ENCODE assay signal across 22 mouse cellular contexts in genomic region chr10:26811342-26811741, GRCm38 (mm10). TPM values are rescaled to one million over a fixed set of nuclear protein-coding genes. Genes with fewer than 3 reads are reported as not detected.
A peak's percentile ranks its signal among the peaks of the same experiment; 100 is the strongest.
DNase-seq lines count a peak whose midpoint lies in the region; ATAC-seq and TF ChIP-seq lines count a peak whose summit lies in the region.
"Had no signal": no experiment of that assay in that cellular context is flagged by ENCODE, and none has a peak within 500 bp of the region (broad histone marks: within the 10 kb centered on the region; RNA-seq: fewer than 3 reads in every experiment).

No protein-coding gene starts in this region.

- 0 out of 2 replicates have a peak, but pooled peaks cover 5% of the 10 kb centered on the region for H3K36me3 ChIP-seq in heart, postnatal 0 days (replicated peaks; ENCODE audit: control insufficient read depth, insufficient read depth, low read length)
- H3K36me3 ChIP-seq in lung, embryonic 16.5 days (ENCODE audit: control insufficient read depth, insufficient read depth, low read length) = no peaks in the 10 kb centered on the region
- H3K36me3 ChIP-seq in intestine, embryonic 16.5 days (ENCODE audit: control insufficient read depth, insufficient read depth, low read length) = no peaks in the 10 kb centered on the region
- H3K36me3 ChIP-seq: embryonic facial prominence, embryonic 10.5 days; heart, embryonic 10.5 days; hindbrain, embryonic 12.5 days had no signal

- 63% methylated on average over 4 of the region's 4 CpGs for WGBS in heart, postnatal 0 days
- 29% methylated on average over 4 of the region's 4 CpGs for WGBS in lung, embryonic 16.5 days
- 39% methylated on average over 4 of the region's 4 CpGs for WGBS in intestine, embryonic 16.5 days

- intact Hi-C loops in heart, postnatal 10 days (cut with DNase I) = no loop called here

- H3K4me2 ChIP-seq in heart, postnatal 0 days (ENCODE audit: low read depth, low read length) = no peak overlapping the region
- H3K4me2 ChIP-seq in lung, embryonic 16.5 days (ENCODE audit: low read depth, low read length) = no peak overlapping the region
- H3K4me2 ChIP-seq in intestine, embryonic 16.5 days (ENCODE audit: low read depth, low read length) = no peak overlapping the region
- H3K4me2 ChIP-seq: forebrain, embryonic 13.5 days; hindbrain, embryonic 12.5 days had no signal

- no peaks in the 10 kb centered on the region for H3K27me3 ChIP-seq in heart, postnatal 0 days (ENCODE audit: control insufficient read depth, insufficient read depth, low read length)
- no peaks in the 10 kb centered on the region for H3K27me3 ChIP-seq in lung, embryonic 16.5 days (ENCODE audit: control insufficient read depth, insufficient read depth, low read depth, low read length)
- H3K27me3 ChIP-seq in intestine, embryonic 16.5 days (replicated peaks; ENCODE audit: control insufficient read depth, insufficient read depth, low read length) = no peaks in the 10 kb centered on the region
- H3K27me3 ChIP-seq: CH12.LX; forebrain, embryonic 13.5 days; hindbrain, embryonic 12.5 days; Patski had no signal

- no peak for TF ChIP-seq CTCF in heart, postnatal 0 days (IDR thresholded peaks at IDR 0.05; ENCODE audit: low read depth)

- no peak overlapping the region for H3K9ac ChIP-seq in heart, postnatal 0 days (replicated peaks; ENCODE audit: low read depth, low read length)
- H3K9ac ChIP-seq in lung, embryonic 16.5 days (ENCODE audit: low read length) = no peak overlapping the region
- H3K9ac ChIP-seq in intestine, embryonic 16.5 days (ENCODE audit: low read depth, low read length) = no peak overlapping the region
- H3K9ac ChIP-seq: forebrain, embryonic 13.5 days; forebrain, postnatal 0 days; hindbrain, embryonic 12.5 days had no signal

- DNase-seq in heart, postnatal 0 days (ENCODE audit: low spot score) = no peak
- no peak for DNase-seq in heart, postnatal 10 days
- no peak for DNase-seq in lung, postnatal 36 days
- DNase-seq in c-Kit-positive CD71-positive TER-119-positive erythroid progenitor cells, embryonic 14.5 days (ENCODE audit: low spot score) = no peak
- DNase-seq: adrenal gland, postnatal 14 days; cerebellum, adult 18-20 months; cerebellum, adult 9-11 months; cerebellum, postnatal 36 days; forebrain, postnatal 0 days; gastrocnemius, postnatal 10 days; heart, adult 18-20 months; heart, postnatal 36 days had no signal

- H3K4me3 ChIP-seq in heart, postnatal 0 days (ENCODE audit: low read depth, low read length) = no peak overlapping the region
- H3K4me3 ChIP-seq in lung, embryonic 16.5 days (ENCODE audit: low read length) = no peak overlapping the region
- H3K4me3 ChIP-seq in intestine, embryonic 16.5 days (ENCODE audit: low read length) = no peak overlapping the region
- H3K4me3 ChIP-seq: embryonic facial prominence, embryonic 10.5 days; forebrain, embryonic 13.5 days; heart, embryonic 10.5 days; hindbrain, embryonic 12.5 days had no signal

- H3K27ac ChIP-seq in heart, postnatal 0 days (ENCODE audit: low read depth) = peak overlapping the region; percentile 38; the same call in 1 of the 2 replicates
- H3K27ac ChIP-seq in lung, embryonic 16.5 days (ENCODE audit: low read length) = no peak overlapping the region
- no peak overlapping the region; the same call in 1 of the 2 replicates for H3K27ac ChIP-seq in intestine, embryonic 16.5 days (ENCODE audit: low read length)
- H3K27ac ChIP-seq: embryonic facial prominence, embryonic 10.5 days; forebrain, embryonic 13.5 days; heart, embryonic 10.5 days; hindbrain, embryonic 12.5 days had no signal

- no peaks in the 10 kb centered on the region for H3K9me3 ChIP-seq in heart, postnatal 0 days (replicated peaks; ENCODE audit: control insufficient read depth, low read length)
- H3K9me3 ChIP-seq in lung, embryonic 16.5 days (ENCODE audit: control insufficient read depth, low read length) = no peaks in the 10 kb centered on the region
- H3K9me3 ChIP-seq in intestine, embryonic 16.5 days (ENCODE audit: control insufficient read depth, low read length) = no peaks in the 10 kb centered on the region
- H3K9me3 ChIP-seq: embryonic facial prominence, embryonic 10.5 days; forebrain, embryonic 13.5 days; heart, embryonic 10.5 days; hindbrain, embryonic 12.5 days had no signal

- TF ChIP-seq EP300 in heart, postnatal 0 days (IDR thresholded peaks at IDR 0.05; ENCODE audit: low read depth) = no peak

- no peak for ATAC-seq in heart, postnatal 0 days (ENCODE audit: insufficient read depth, low read depth)
- ATAC-seq in lung, embryonic 16.5 days (ENCODE audit: low read depth) = peak; percentile 59
- ATAC-seq in intestine, embryonic 16.5 days = peak; percentile 35
- ATAC-seq: activated CD4-positive, CD25-positive, alpha-beta regulatory T cell, adult 4 months; forebrain, embryonic 13.5 days; forebrain, postnatal 0 days; hindbrain, embryonic 16.5 days; Patski had no signal

- H3K4me1 ChIP-seq in heart, postnatal 0 days (ENCODE audit: control insufficient read depth, insufficient read depth) = peaks cover 4% of the 10 kb centered on the region; the same call in 1 of the 2 replicates
- H3K4me1 ChIP-seq in lung, embryonic 16.5 days (replicated peaks; ENCODE audit: control insufficient read depth, insufficient read depth, low read length) = 0 out of 2 replicates have a peak, but pooled peaks cover 3% of the 10 kb centered on the region
- H3K4me1 ChIP-seq in intestine, embryonic 16.5 days (ENCODE audit: control insufficient read depth, insufficient read depth, low read length) = peaks cover 8% of the 10 kb centered on the region; the same call in 1 of the 2 replicates
- H3K4me1 ChIP-seq: embryonic facial prominence, embryonic 10.5 days; forebrain, embryonic 13.5 days; hindbrain, embryonic 12.5 days had no signal

RNA-seq across cellular contexts. Expression of gene Arhgap18, which starts 58.1 kb away (rescaled TPM):
- 27.7 and 32.5 TPM in 2 replicates for total RNA-seq in heart, postnatal 0 days (2014; rRNA removed; ENCODE audit: low replicate concordance)
- polyA plus RNA-seq in heart, postnatal 0 days (2015; fragmentation: Nextera tagmentation; extraction: Ambion mirVana) = 28.9 and 31.7 TPM in 2 replicates
- 10 to 100 TPM; 36.3 to 64.0 TPM for total RNA-seq in heart, postnatal 10 days (2021)
- 55.1 and 58.7 TPM in 2 replicates for polyA plus RNA-seq in lung, embryonic 16.5 days (2015; fragmentation: Nextera tagmentation; extraction: Ambion mirVana)
- 48.8 and 48.9 TPM in 2 replicates for polyA plus RNA-seq in intestine, embryonic 16.5 days (2015; fragmentation: Nextera tagmentation; extraction: Ambion mirVana)
